Comparison of ENCODE assay signal across 1 mouse cellular context in the genomic region with DNA sequence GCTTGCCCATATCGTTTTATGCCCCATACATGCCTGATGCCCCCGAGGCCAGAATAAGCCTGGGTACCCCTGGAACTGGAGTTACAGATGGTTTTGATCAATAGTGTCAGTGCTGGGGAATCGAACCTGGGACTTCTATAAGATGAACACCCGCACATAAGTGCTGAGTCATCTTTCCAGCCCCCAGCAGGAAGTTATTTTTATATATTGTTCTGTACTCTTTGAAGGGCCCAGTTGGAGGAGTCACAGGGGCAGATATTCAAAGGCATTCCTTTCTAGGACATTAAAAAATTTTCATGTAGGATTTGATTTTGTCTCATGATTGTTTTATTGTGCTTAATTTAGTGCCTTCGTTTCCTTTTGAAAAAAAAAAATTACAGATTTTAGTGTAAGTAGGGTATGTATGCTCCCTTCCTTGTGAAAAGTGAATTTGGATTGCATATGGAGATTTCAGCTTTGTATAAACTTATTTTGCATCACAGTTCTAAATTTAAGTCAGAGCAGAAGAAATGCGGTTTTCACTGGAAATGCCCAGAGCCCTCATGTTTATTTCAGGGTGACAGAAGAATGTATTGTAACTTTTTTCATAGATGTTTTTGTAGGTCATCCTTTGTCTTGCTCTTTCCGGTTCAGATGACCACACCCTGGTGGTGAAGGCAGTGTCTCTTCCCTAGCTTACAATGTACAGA.
TF ChIP-seq lines count a peak whose summit lies in the region.

No protein-coding gene starts in this region.

TF ChIP-seq in CH12.LX, 34 proteins besides CTCF, POLR2A, EP300 and RAD21 (continued from another document):
- TF ChIP-seq IRF4 (IDR thresholded peaks at IDR 0.05; ENCODE audit: low read depth, low read length) (peak; percentile 49; the same call in 1 of the 2 replicates), E2F4 (IDR thresholded peaks at IDR 0.05; ENCODE audit: insufficient replicate concordance, low read depth, low read length) (no peak), CHD1 (IDR thresholded peaks at IDR 0.05; ENCODE audit: low read depth, low read length) (0 out of 2 replicates have a peak, but pooled peaks have one; percentile 52), MAZ (IDR thresholded peaks at IDR 0.05; ENCODE audit: low read depth, low read length) (no peak), KAT2A (IDR thresholded peaks at IDR 0.05; ENCODE audit: insufficient replicate concordance, low read length) (no peak), RCOR1 (conservative IDR thresholded peaks at IDR 0.05; ENCODE audit: low read depth, low read length) (no peak), MAFK (IDR thresholded peaks at IDR 0.05; ENCODE audit: insufficient replicate concordance, low read length) (peak; percentile 94), JUND (conservative IDR thresholded peaks at IDR 0.05; ENCODE audit: low read depth, low read length) (no peak), UBTF (IDR thresholded peaks at IDR 0.05; ENCODE audit: low read depth, low read length) (no peak), POLR2AphosphoS2 (IDR thresholded peaks at IDR 0.05; ENCODE audit: low read depth, low read length) (no peak), TCF12 (IDR thresholded peaks at IDR 0.05; ENCODE audit: low read depth, low read length) (peak; percentile 39; the same call in 1 of the 2 replicates), MYC (IDR thresholded peaks at IDR 0.05; ENCODE audit: low read depth, low read length) (no peak), USF1 (IDR thresholded peaks at IDR 0.05; ENCODE audit: low read depth, low read length) (no peak), ZNF384 (IDR thresholded peaks at IDR 0.05; ENCODE audit: low read depth, low read length) (peak; percentile 67; the same call in 1 of the 2 replicates), ZKSCAN1 (IDR thresholded peaks at IDR 0.05; ENCODE audit: borderline replicate concordance, low read depth, low read length) (no peak), BHLHE40 (IDR thresholded peaks at IDR 0.05; ENCODE audit: low read depth, low read length) (peak; percentile 35; the same call in 1 of the 2 replicates), ZC3H11A (IDR thresholded peaks at IDR 0.05; ENCODE audit: low read depth, low read length) (no peak), SMC3 (IDR thresholded peaks at IDR 0.05; ENCODE audit: low read depth, low read length) (no peak), ETS1 (conservative IDR thresholded peaks at IDR 0.05; ENCODE audit: low read depth, low read length) (peak; percentile 63; the same call in 1 of the 2 replicates), USF2 (conservative IDR thresholded peaks at IDR 0.05; ENCODE audit: low read depth, low read length) (no peak), CHD2 (IDR thresholded peaks at IDR 0.05; ENCODE audit: low read length) (no peak), JUN (IDR thresholded peaks at IDR 0.05; ENCODE audit: insufficient read depth, low read depth, low read length) (no peak), HCFC1 (IDR thresholded peaks at IDR 0.05; ENCODE audit: low read depth, low read length) (no peak), PAX5 (IDR thresholded peaks at IDR 0.05; ENCODE audit: low read length) (no peak), ZMIZ1 (IDR thresholded peaks at IDR 0.05; ENCODE audit: low read depth, low read length) (no peak)
